Mouse (Mus musculus) layer of hippocampus, postnatal 25 days (tissue): ENCODE measurements around the gene Cactin. TPM values are rescaled to one million over a fixed set of nuclear protein-coding genes. Genes with fewer than 3 reads are reported as not detected.
A peak's percentile ranks its signal among the peaks of the same experiment; 100 is the strongest.

ENCODE experiments used
- DNase-seq, 2 experiments: peaks; one replicate each; pipeline ENCODE4 v3.0.0; 2022; ENCODE audit warnings: mixed read lengths in 2 of 2, low spot score in 1 of 2; ENCODE audit errors: extremely low spot score in 1 of 2
- total RNA-seq, 2 experiments: library from RNA; stranded (reverse); gene quantifications; 2 replicates each; pipeline ENCODE4 v1.2.3; 2021

Gene Cactin
- total RNA-seq, 2 experiments from 2014 or later, result 28.1 to 30.0 TPM

GRCm38 (mm10) chr10:81295185-81295584, 25.7 kb upstream of the Cactin start:
- no peak for DNase-seq

- DNase-seq, result no peak
Observed at GRCm38 (mm10) chr10:81297246-81297645, 23.7 kb upstream of the Cactin start.

GRCm38 (mm10) chr10:81297845-81298244, 23.1 kb upstream of the Cactin start:
- no peak for DNase-seq

- DNase-seq, result no peak
Observed at GRCm38 (mm10) chr10:81298369-81299100, 22.4 kb upstream of the Cactin start.

GRCm38 (mm10) chr10:81299585-81300351, 21.1 kb upstream of the Cactin start:
- DNase-seq, result no peak

- DNase-seq, result no peak
Observed at GRCm38 (mm10) chr10:81300352-81300907, 20.5 kb upstream of the Cactin start.

- DNase-seq, result no peak
Observed at GRCm38 (mm10) chr10:81301321-81301720, 19.6 kb upstream of the Cactin start.

- no peak for DNase-seq
Observed at GRCm38 (mm10) chr10:81302288-81302687, 18.6 kb upstream of the Cactin start.

- no peak for DNase-seq
Observed at GRCm38 (mm10) chr10:81302781-81303218, 18.1 kb upstream of the Cactin start.

- DNase-seq, result no peak
Observed at GRCm38 (mm10) chr10:81303258-81303657, 17.6 kb upstream of the Cactin start.

GRCm38 (mm10) chr10:81303761-81304160, 17.1 kb upstream of the Cactin start:
- DNase-seq, result no peak

GRCm38 (mm10) chr10:81304597-81305238, 16.2 kb upstream of the Cactin start:
- DNase-seq, result peak in 1 of 2 experiments; percentile 68

GRCm38 (mm10) chr10:81305663-81306062, 15.2 kb upstream of the Cactin start:
- no peak for DNase-seq

- no peak for DNase-seq
Observed at GRCm38 (mm10) chr10:81306173-81306668, 14.7 kb upstream of the Cactin start.

- no peak for DNase-seq
Observed at GRCm38 (mm10) chr10:81306837-81307682, 13.8 kb upstream of the Cactin start.

- no peak for DNase-seq
Observed at GRCm38 (mm10) chr10:81309571-81309970, 11.3 kb upstream of the Cactin start.

GRCm38 (mm10) chr10:81313581-81313980, 7.3 kb upstream of the Cactin start:
- no peak for DNase-seq

GRCm38 (mm10) chr10:81314201-81314600, 6.7 kb upstream of the Cactin start:
- no peak for DNase-seq

GRCm38 (mm10) chr10:81315587-81315986, 5.3 kb upstream of the Cactin start:
- no peak for DNase-seq
